Comparison of ENCODE assay signal across 10 mouse cellular contexts in the genomic region with DNA sequence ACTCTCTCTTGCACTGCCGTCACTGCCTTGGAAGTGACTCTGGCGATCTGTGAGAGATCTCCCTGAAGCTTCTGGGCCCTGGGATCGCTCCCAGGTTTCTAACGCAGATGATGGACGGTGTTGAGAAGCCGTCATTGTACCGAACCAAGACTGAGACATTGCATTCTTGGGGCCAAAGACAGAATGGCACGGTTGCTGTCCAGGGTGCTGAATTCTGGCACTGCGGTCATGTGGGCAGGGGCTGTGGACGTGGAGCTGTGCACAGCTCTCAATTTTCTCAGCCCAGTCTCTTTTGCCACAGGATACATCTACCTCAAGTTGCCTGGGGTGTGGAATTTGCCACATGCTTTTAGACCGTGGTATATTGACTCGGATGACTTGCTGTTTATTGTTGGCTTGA. TPM values are rescaled to one million over a fixed set of nuclear protein-coding genes. Genes with fewer than 3 reads are reported as not detected.
A peak's percentile ranks its signal among the peaks of the same experiment; 100 is the strongest.
DNase-seq lines count a peak whose midpoint lies in the region; ATAC-seq and TF ChIP-seq lines count a peak whose summit lies in the region.
"Had no signal": no experiment of that assay in that cellular context is flagged by ENCODE, and none has a peak within 500 bp of the region (broad histone marks: within the 10 kb centered on the region; RNA-seq: fewer than 3 reads in every experiment).

No protein-coding gene starts in this region.

- no peaks in the 10 kb centered on the region for H3K9me3 ChIP-seq in ES-E14 (ENCODE audit: control insufficient read depth, insufficient read depth, low read depth, low read length)
- H3K9me3 ChIP-seq in limb, embryonic 11.5 days (ENCODE audit: control insufficient read depth, low read length): no peaks in the 10 kb centered on the region
- H3K9me3 ChIP-seq: lung, embryonic 15.5 days had no signal

- no peak overlapping the region for H3K4me2 ChIP-seq in limb, embryonic 11.5 days (ENCODE audit: low read depth, severe bottlenecking)
- H3K4me2 ChIP-seq: lung, embryonic 15.5 days had no signal

- H3K9ac ChIP-seq in ES-E14 (ENCODE audit: insufficient read depth, low read depth, low read length, poor library complexity, severe bottlenecking): no peak overlapping the region
- H3K9ac ChIP-seq in limb, embryonic 11.5 days (ENCODE audit: low read length): no peak overlapping the region
- H3K9ac ChIP-seq: lung, embryonic 15.5 days had no signal

- H3K4me1 ChIP-seq in kidney, adult 2 months (ENCODE audit: control insufficient read depth, insufficient read depth, low read length): no peaks in the 10 kb centered on the region
- no peaks in the 10 kb centered on the region for H3K4me1 ChIP-seq in ES-E14 (ENCODE audit: control insufficient read depth in 2 of 2, insufficient read depth in 2 of 2, low read length in 2 of 2, poor library complexity in 1 of 2)
- H3K4me1 ChIP-seq in limb, embryonic 11.5 days (ENCODE audit: control insufficient read depth, insufficient read depth, low read length): no peaks in the 10 kb centered on the region
- H3K4me1 ChIP-seq: lung, embryonic 15.5 days had no signal

- H3K4me3 ChIP-seq in kidney, adult 2 months (ENCODE audit: insufficient read depth, low read depth, low read length): no peak overlapping the region
- 0 out of 4 replicates have a peak overlapping the region, but pooled peaks of 1 of the 2 experiments have one; percentile 35 for H3K4me3 ChIP-seq in ES-E14 (ENCODE audit: insufficient read depth in 1 of 2, low read depth in 1 of 2, low read length in 2 of 2, poor library complexity in 1 of 2, severe bottlenecking in 1 of 2)
- H3K4me3 ChIP-seq in limb, embryonic 11.5 days (ENCODE audit: low read depth, low read length): no peak overlapping the region
- H3K4me3 ChIP-seq: lung, embryonic 15.5 days had no signal

- in situ Hi-C loops in ES-E14 (cut with MboI; ENCODE audit: low sequenced_read_pairs in 2 of 2, unreplicated experiment in 2 of 2): no loop called here

- H3K36me3 ChIP-seq in kidney, adult 2 months (ENCODE audit: control insufficient read depth, insufficient read depth, low read length): no peaks in the 10 kb centered on the region
- H3K36me3 ChIP-seq in ES-E14 (ENCODE audit: control insufficient read depth, insufficient read depth, low read length, poor library complexity, severe bottlenecking): no peaks in the 10 kb centered on the region
- no peaks in the 10 kb centered on the region for H3K36me3 ChIP-seq in limb, embryonic 11.5 days (ENCODE audit: control insufficient read depth, insufficient read depth, low read length)
- H3K36me3 ChIP-seq: lung, embryonic 15.5 days had no signal

- no peak overlapping the region for H3K27ac ChIP-seq in kidney, adult 2 months (ENCODE audit: insufficient read depth, low read depth, low read length)
- H3K27ac ChIP-seq in ES-E14 (ENCODE audit: insufficient read depth, low read depth, low read length, poor library complexity, severe bottlenecking): no peak overlapping the region
- H3K27ac ChIP-seq in limb, embryonic 11.5 days (replicated peaks; ENCODE audit: low read depth, low read length): no peak overlapping the region
- H3K27ac ChIP-seq: lung, embryonic 15.5 days had no signal

- TF ChIP-seq POLR2A in kidney, adult 2 months (IDR thresholded peaks at IDR 0.05; ENCODE audit: low read depth, low read length): no peak

- no peaks in the 10 kb centered on the region for H3K27me3 ChIP-seq in kidney, adult 2 months (replicated peaks; ENCODE audit: control insufficient read depth, insufficient read depth, low read length)
- H3K27me3 ChIP-seq in limb, embryonic 11.5 days (ENCODE audit: control insufficient read depth, insufficient read depth, low read length): no peaks in the 10 kb centered on the region
- H3K27me3 ChIP-seq: lung, embryonic 15.5 days had no signal

- no peak for ATAC-seq in limb, embryonic 11.5 days (ENCODE audit: insufficient number of reproducible peaks, low FRiP score, low TSS enrichment, low read depth)
- no peak for ATAC-seq in frontal cortex, adult (ENCODE audit: low TSS enrichment)

- WGBS in kidney, adult 2 months: 21% methylated on average over 12 of the region's 12 CpGs
- WGBS in limb, embryonic 11.5 days: 29% methylated on average over 12 of the region's 12 CpGs

- TF ChIP-seq CTCF in kidney, adult 2 months (conservative IDR thresholded peaks at IDR 0.05; ENCODE audit: insufficient read depth, insufficient read length, low read depth, low read length): no peak

- DNase-seq in kidney, adult 2 months: peak; percentile 32
- no peak for DNase-seq in kidney, adult 11 months
- DNase-seq in ES-E14 (ENCODE audit: low read depth, low spot score): peak; percentile 50
- peak; percentile 37 for DNase-seq in c-Kit-positive CD71-positive TER-119-positive erythroid progenitor cells, embryonic 14.5 days (ENCODE audit: low spot score)
- DNase-seq in limb, embryonic 11.5 days (ENCODE audit: low spot score): peak; percentile 88
- peak; percentile 79 for DNase-seq in retina, embryonic 14.5 days (ENCODE audit: low spot score)
- no peak for DNase-seq in right cerebral cortex, postnatal 36 days (ENCODE audit: low spot score in 2 of 2)

TF ChIP-seq in ES-E14, 5 proteins besides CTCF, POLR2A, EP300 and RAD21:
- no peak for TF ChIP-seq HCFC1 (IDR thresholded peaks at IDR 0.05; ENCODE audit: borderline replicate concordance, insufficient read depth, low read length)
- no peak for TF ChIP-seq CHD2 (IDR thresholded peaks at IDR 0.05; ENCODE audit: low read depth, low read length)
- no peak for TF ChIP-seq MAFK (IDR thresholded peaks at IDR 0.05; ENCODE audit: insufficient read depth, low read depth, low read length)
- TF ChIP-seq ZC3H11A (IDR thresholded peaks at IDR 0.05; ENCODE audit: borderline replicate concordance, low read depth, low read length): no peak

RNA-seq across cellular contexts. Expression of a gene that starts 1.4 kb away (rescaled TPM):
- 0.03 TPM in 1 of 2 replicates, not detected in the other for polyA plus RNA-seq in kidney, adult 2 months (2012; rRNA removed)
- total RNA-seq in ES-E14 (2012; rRNA removed): 0.09 TPM in 1 of 2 replicates, not detected in the other
- polyA plus RNA-seq in limb, embryonic 11.5 days (2014; fragmentation: Nextera tagmentation; extraction: Ambion mirVana): not detected in 2 replicates
- polyA plus RNA-seq: cortical plate, adult 2 months; lung, embryonic 15.5 days had no signal

RNA-seq across cellular contexts. Expression of a gene that starts 14.1 kb away (rescaled TPM):
- polyA plus RNA-seq in kidney, adult 2 months (2012; rRNA removed): 1.2 and 3.8 TPM in 2 replicates
- total RNA-seq in ES-E14 (2012; rRNA removed): 30.7 and 39.0 TPM in 2 replicates
- 74.3 and 81.2 TPM in 2 replicates for polyA plus RNA-seq in limb, embryonic 11.5 days (2014; fragmentation: Nextera tagmentation; extraction: Ambion mirVana)

RNA-seq across cellular contexts. Expression of a gene that starts 55.8 kb away (rescaled TPM):
- 5.8 and 6.5 TPM in 2 replicates for polyA plus RNA-seq in kidney, adult 2 months (2012; rRNA removed)
- total RNA-seq in ES-E14 (2012; rRNA removed): 143 and 146 TPM in 2 replicates
- polyA plus RNA-seq in limb, embryonic 11.5 days (2014; fragmentation: Nextera tagmentation; extraction: Ambion mirVana): 21.3 and 24.8 TPM in 2 replicates

Comparison
In these comparisons a context has a peak if more than half of its experiments do, and no peak if none do; other contexts are left out.
1. DNase-seq: peak in kidney, adult 2 months (single experiment), ES-E14 (single experiment), c-Kit-positive CD71-positive TER-119-positive erythroid progenitor cells, embryonic 14.5 days (single experiment), limb, embryonic 11.5 days (single experiment) and retina, embryonic 14.5 days (single experiment); none in kidney, adult 11 months (single experiment) and right cerebral cortex, postnatal 36 days (0 of 2).
2. RNA of a gene that starts 14.1 kb away (polyA plus RNA-seq): 74.3 to 81.2 TPM in limb, embryonic 11.5 days; 1.2 to 3.8 TPM in kidney, adult 2 months; every median in the first group is over 10 times any median in the second.